Mouse (Mus musculus) forebrain, embryonic 16.5 days (tissue): Measurements from ENCODE around the gene Kcnh1. TPM values are rescaled to one million over a fixed set of nuclear protein-coding genes. Genes with fewer than 3 reads are reported as not detected.

Experiments
- ATAC-seq: fragments of 200-750 bp; cut with Nextera tagmentation; 2 replicates; pipeline ENCODE4 v1.8.0; 2017; ENCODE audit warnings: mild to moderate bottlenecking, moderate library complexity
- H3K27ac ChIP-seq: fragments of 300-500 bp; sonication (generic); 2 replicates; pipeline ENCODE4 v1.5.1; 2014; ENCODE audit warnings: low read length, control low read depth
- H3K27me3 ChIP-seq: fragments of 300-500 bp; sonication (generic); replicated peaks from 2 replicates; pipeline ENCODE4 v1.6.1; 2014; ENCODE audit warnings: low read length; ENCODE audit not compliant: control insufficient read depth, insufficient read depth
- H3K36me3 ChIP-seq: fragments of 300-500 bp; sonication (generic); 2 replicates; pipeline ENCODE4 v1.6.1; 2014; ENCODE audit not compliant: control insufficient read depth, insufficient read depth
- H3K4me1 ChIP-seq: fragments of 300-500 bp; sonication (generic); replicated peaks from 2 replicates; pipeline ENCODE4 v1.6.1; 2014; ENCODE audit warnings: low read length; ENCODE audit not compliant: control insufficient read depth, insufficient read depth
- H3K4me2 ChIP-seq: fragments of 300-500 bp; sonication (generic); 2 replicates; pipeline ENCODE4 v1.6.1; 2014; ENCODE audit warnings: mild to moderate bottlenecking, low read length, control low read depth
- H3K4me3 ChIP-seq: fragments of 300-500 bp; sonication (generic); replicated peaks from 2 replicates; pipeline ENCODE4 v1.5.1; 2014; ENCODE audit warnings: mild to moderate bottlenecking, low read length, control low read depth
- H3K9ac ChIP-seq: fragments of 300-500 bp; sonication (generic); replicated peaks from 2 replicates; pipeline ENCODE4 v1.6.1; 2014; ENCODE audit warnings: low read depth, low read length, control low read depth
- H3K9me3 ChIP-seq: fragments of 300-500 bp; sonication (generic); 2 replicates; pipeline ENCODE4 v1.6.1; 2016; ENCODE audit warnings: low read length; ENCODE audit not compliant: control insufficient read depth
- WGBS: fragments of 180-500 bp; shearing (Covaris S2); extraction: QIAGEN DNeasy Blood & Tissue Kit; methylation state at CpG from one replicate; pipeline ENCODE4 v1.1.7; 2014; 5-methylcytosine and 5-hydroxymethylcytosine counted together
- polyA plus RNA-seq: library from polyadenylated mRNA; unstranded; fragments of >200 nt; fragmentation: Nextera tagmentation; extraction: Ambion mirVana; gene quantifications from 2 replicates; pipeline ENCODE4 v1.2.1, GENCODE M21; 2015

Gene Kcnh1
- polyA plus RNA-seq, 1 experiment from 2014 or later = 3.0 TPM

DNA sequence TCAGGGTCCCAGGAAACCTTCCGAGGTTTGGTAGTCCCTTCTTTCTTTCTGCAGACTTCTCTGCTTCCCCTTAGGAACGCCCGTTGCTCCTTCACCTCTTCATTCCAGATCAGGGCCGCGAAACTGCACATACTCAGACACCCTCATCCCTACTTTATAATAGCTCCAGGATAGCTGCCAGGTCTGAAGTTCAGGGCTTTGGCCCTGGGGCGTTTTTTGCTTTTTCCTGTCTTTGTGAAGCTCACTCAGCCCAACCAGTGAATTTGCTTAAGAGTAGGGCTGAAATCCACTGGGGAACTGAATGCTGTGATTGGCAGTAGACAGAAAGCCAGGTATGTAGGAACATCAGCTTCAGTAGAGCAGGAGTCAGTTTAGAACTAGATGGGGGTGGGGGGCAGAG, 287.0 kb downstream of the Kcnh1 start:
- Histone ChIP-seq H3K9ac (no peak overlapping the region), H3K27ac (no peak overlapping the region), H3K4me2 (no peak overlapping the region), H3K27me3 (no peaks in the 10 kb centered on the region), H3K36me3 (no peaks in the 10 kb centered on the region), H3K9me3 (no peaks in the 10 kb centered on the region), H3K4me1 (no peaks in the 10 kb centered on the region), H3K4me3 (no peak overlapping the region)
- 67% methylated on average over 6 of the region's 6 CpGs for WGBS
- no peak for ATAC-seq

DNA sequence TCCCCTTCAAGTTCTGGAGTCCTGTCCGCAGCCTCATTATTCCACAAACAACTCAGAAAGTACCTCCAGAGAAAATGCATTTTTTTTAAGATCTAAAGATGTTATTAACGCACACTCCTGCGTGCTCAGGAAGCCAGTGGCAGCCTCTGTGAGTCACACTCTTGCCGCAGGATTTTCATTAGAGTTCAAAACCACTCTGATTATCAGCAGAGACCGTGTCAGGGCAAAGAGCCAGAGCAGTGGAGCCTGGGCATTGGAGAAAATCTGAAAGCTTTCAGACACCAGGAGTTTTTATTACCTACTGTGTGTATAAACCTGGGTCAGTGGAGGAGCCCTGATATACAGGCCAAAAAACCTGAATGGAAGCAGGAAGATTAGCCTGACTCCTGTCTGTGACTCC, 287.6 kb downstream of the Kcnh1 start:
- WGBS = 76% methylated on average over 5 of the region's 5 CpGs
- no peak for ATAC-seq
- H3K36me3 ChIP-seq = no peaks in the 10 kb centered on the region
- no peak overlapping the region for H3K27ac ChIP-seq
- H3K4me1 ChIP-seq = no peaks in the 10 kb centered on the region
- H3K4me3 ChIP-seq = no peak overlapping the region
- H3K9me3 ChIP-seq = no peaks in the 10 kb centered on the region
- H3K27me3 ChIP-seq = no peaks in the 10 kb centered on the region
- H3K9ac ChIP-seq = no peak overlapping the region
- H3K4me2 ChIP-seq = no peak overlapping the region

DNA sequence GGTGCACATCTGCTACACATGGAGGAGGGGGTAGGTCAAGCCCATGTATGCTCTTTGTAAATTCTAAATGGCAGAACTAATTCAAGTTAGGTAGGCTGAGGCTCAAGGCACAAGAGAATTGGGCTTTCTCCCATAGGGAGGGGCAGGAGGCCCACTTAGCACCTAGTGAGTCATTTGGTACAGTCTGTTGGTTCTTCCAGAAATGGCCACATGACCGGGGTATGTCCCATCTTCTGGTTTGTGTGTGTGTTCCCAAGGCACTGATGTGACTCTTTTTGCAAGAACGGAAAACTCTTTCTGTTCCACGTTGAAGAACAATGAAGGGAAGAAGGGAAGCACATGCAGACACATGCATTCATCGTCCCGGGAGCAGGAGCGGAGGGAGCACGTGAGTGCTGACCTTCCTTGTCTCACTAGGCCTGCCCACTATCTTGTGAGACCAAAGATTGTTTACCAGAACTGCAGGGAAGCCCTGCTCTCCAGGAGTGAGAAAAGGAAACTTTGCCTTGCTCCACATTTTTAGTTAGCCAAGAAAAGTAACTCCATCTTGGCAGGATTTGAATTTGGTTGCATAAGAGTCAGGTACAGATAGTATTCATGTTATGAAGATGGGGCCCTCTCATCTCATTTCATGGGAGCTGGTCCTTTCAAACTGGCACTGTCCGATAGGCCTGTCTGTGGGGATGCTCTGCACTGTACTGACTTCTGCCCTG, 289.7 kb downstream of the Kcnh1 start:
- H3K36me3 ChIP-seq = no peaks in the 10 kb centered on the region
- WGBS = 85% methylated on average over 8 of the region's 8 CpGs
- ATAC-seq = no peak

DNA sequence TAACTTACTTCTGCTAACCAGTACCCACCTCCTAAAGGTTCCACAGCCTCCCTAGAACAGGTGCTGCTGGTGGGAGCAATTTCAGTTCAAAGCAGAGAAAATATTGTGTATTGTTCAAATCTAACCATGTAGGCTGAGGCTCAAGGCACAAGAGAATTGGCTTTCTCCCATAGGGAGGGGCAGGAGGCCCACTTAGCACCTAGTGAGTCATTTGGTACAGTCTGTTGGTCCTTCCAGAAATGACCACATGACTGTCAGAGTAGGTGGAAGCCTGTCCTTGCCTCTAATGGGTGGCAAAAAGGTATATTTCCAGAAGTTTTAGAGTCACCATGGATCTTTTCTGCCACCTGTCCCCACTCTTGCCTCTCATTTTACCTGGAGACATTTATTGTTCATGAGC, 290.9 kb downstream of the Kcnh1 start:
- Histone ChIP-seq H3K4me3 (no peak overlapping the region), H3K27ac (no peak overlapping the region), H3K4me1 (no peaks in the 10 kb centered on the region), H3K36me3 (no peaks in the 10 kb centered on the region), H3K27me3 (no peaks in the 10 kb centered on the region), H3K9me3 (no peaks in the 10 kb centered on the region), H3K9ac (no peak overlapping the region), H3K4me2 (no peak overlapping the region)
- ATAC-seq = no peak

More for the DNA sequence above, 289.7 kb downstream of the Kcnh1 start:
- Histone ChIP-seq H3K27ac (no peak overlapping the region), H3K4me1 (no peaks in the 10 kb centered on the region), H3K4me2 (no peak overlapping the region), H3K4me3 (no peak overlapping the region), H3K9ac (no peak overlapping the region), H3K27me3 (no peaks in the 10 kb centered on the region), H3K9me3 (no peaks in the 10 kb centered on the region)

DNA sequence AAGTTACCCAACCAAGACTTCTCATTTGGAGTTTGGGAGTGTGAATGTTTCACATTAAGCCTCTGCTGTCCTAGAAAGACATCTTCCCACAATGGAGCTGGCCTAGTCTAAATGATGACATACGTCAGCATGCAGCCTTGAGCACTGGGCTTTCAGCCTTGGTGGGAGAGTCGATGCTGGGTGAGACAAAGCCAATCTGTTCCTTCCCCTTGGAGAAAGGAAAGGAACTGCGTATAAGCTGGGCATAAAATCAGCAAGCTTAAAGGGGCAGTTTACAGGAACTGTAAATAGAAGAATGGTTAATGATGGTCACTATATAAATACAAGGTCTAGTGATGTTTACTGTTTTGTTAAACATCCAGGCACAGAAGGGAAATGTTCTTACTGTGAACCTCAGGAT, 294.5 kb downstream of the Kcnh1 start:
- H3K36me3 ChIP-seq = no peaks in the 10 kb centered on the region
- WGBS = 80% methylated on average over 3 of the region's 3 CpGs
- H3K4me2 ChIP-seq = no peak overlapping the region
- no peak overlapping the region for H3K27ac ChIP-seq
- no peaks in the 10 kb centered on the region for H3K9me3 ChIP-seq
- H3K27me3 ChIP-seq = no peaks in the 10 kb centered on the region
- H3K4me1 ChIP-seq = no peaks in the 10 kb centered on the region
- ATAC-seq = no peak
- H3K9ac ChIP-seq = no peak overlapping the region
- no peak overlapping the region for H3K4me3 ChIP-seq

DNA sequence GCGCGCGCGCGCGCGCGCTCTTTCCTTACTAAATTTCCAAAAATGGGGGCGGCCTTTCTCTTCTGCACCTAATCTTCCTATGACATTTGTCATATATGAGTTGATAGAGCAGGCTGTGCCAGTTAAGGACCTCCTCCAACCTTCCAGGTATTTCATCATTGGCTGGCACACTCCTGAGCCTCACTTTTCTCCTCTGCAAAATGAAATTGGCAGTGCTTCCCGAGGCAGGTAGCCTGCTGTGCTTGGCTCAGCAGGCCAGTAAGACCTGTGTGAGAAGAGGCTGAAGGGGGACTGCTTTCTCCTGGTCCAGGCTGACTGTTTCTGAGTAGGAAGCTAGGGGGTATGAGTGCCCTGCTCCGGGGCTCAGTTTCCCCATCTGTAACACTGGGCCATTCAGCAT, 297.0 kb downstream of the Kcnh1 start:
- 93% methylated on average over 11 of the region's 11 CpGs for WGBS
- no peaks in the 10 kb centered on the region for H3K27me3 ChIP-seq
- no peaks in the 10 kb centered on the region for H3K36me3 ChIP-seq

DNA sequence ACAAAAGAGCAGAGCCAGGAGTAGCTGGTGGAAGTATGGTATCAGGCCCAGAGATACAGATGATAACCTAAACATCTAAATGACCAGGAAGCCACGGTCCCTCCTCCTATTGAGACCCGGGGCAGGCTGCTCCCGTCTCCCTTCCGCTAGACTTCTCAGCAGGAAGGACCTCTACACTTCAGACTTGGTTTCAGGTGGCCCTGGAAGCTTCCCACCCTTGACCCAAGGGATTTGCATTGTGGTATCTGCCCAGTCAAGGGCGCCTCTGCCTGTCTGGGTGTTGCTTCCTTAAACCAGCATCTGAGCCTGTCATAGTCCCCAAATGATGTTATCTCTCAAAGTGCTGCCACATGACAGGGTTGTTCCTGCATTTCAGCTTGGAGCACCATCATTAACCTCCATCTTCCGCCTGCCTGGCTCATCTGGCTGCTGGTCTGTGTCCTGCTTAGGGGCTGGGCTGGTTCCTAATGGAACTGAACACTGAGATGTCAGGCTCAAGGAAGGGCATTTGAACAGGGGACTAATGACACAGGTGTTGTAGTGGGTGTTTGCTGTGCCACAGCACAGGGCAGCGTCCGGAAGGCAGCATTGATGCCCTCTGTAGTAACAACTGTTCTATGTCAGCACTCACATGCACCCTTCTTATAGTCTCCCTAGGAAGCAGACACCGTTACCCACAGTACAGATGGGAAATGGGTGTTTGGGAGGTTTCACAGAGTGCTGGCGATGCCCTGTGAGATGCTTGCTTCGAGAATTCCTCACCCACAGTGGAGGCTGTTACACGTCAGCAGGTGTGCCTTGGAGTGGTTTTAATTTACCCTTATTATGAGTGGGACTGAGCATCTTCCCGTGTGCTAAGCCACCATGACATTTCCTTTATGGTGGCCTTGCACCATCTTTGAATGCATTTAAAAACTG, 299.6 kb downstream of the Kcnh1 start:
- no peak overlapping the region for H3K27ac ChIP-seq
- no peak overlapping the region for H3K4me3 ChIP-seq
- H3K9ac ChIP-seq = no peak overlapping the region
- ATAC-seq = no peak
- H3K4me2 ChIP-seq = no peak overlapping the region
- WGBS = 79% methylated on average over 13 of the region's 13 CpGs
- H3K27me3 ChIP-seq = no peaks in the 10 kb centered on the region
- H3K4me1 ChIP-seq = no peaks in the 10 kb centered on the region
- H3K36me3 ChIP-seq = no peaks in the 10 kb centered on the region
- no peaks in the 10 kb centered on the region for H3K9me3 ChIP-seq

More for the DNA sequence above, 297.0 kb downstream of the Kcnh1 start:
- ATAC-seq = no peak
- no peak overlapping the region for H3K27ac ChIP-seq
- no peaks in the 10 kb centered on the region for H3K4me1 ChIP-seq
- no peak overlapping the region for H3K9ac ChIP-seq
- H3K9me3 ChIP-seq = no peaks in the 10 kb centered on the region
- H3K4me3 ChIP-seq = no peak overlapping the region
- no peak overlapping the region for H3K4me2 ChIP-seq

DNA sequence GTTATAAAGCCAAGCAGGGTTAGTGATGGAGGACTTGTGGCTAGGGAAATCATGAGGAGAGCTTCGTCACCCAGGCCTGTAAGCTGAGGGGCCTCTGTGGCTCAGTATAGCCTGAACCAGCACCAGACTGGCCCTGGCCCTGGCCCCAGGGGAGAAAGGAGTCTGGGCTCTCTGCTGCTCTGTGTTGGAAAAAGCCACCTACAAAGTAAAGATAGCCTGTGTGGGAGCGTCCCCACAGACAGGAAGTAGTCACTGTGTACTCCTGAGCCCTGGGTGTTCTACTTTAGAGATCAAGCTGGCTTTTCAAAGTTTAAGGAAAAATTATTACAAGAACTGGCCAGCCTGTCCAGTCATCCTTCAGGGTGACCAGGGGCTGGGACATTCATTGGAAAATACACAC, 306.9 kb downstream of the Kcnh1 start:
- Histone ChIP-seq H3K9ac (no peak overlapping the region), H3K9me3 (no peaks in the 10 kb centered on the region), H3K4me2 (no peak overlapping the region), H3K27ac (no peak overlapping the region), H3K4me1 (no peaks in the 10 kb centered on the region), H3K4me3 (no peak overlapping the region), H3K27me3 (no peaks in the 10 kb centered on the region), H3K36me3 (no peaks in the 10 kb centered on the region)
- WGBS = 81% methylated on average over 2 of the region's 2 CpGs
- ATAC-seq = no peak

DNA sequence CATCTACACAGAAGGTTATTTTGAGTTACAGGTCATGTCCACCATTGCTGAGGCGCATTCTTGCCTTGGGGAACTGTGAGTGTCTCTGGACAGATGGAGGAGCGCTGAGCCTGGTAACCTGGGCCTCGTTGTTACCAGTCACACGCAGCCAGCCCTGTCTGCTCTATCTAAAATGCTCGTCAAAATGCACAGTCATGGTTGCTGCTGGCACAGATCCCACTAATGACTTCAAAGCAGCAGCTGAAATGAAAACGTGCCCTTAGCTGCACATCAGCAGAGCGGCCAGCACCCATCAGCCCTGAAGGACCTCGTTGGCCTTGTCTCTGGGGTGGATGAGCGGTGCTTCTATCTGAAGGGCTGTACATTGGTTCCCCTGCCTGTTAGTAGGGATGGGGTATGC, 311.4 kb downstream of the Kcnh1 start:
- Histone ChIP-seq H3K4me3 (no peak overlapping the region), H3K4me1 (no peaks in the 10 kb centered on the region), H3K27me3 (no peaks in the 10 kb centered on the region), H3K9me3 (no peaks in the 10 kb centered on the region), H3K27ac (no peak overlapping the region), H3K4me2 (no peak overlapping the region), H3K36me3 (no peaks in the 10 kb centered on the region), H3K9ac (no peak overlapping the region)
- 63% methylated on average over 9 of the region's 9 CpGs for WGBS
- ATAC-seq = no peak
